In genomic region chr9:65146001-65146400, GRCm38 (mm10) we compare ENCODE assay signal across 21 mouse cellular contexts. TPM values are rescaled to one million over a fixed set of nuclear protein-coding genes. Genes with fewer than 3 reads are reported as not detected.
DNase-seq lines count a peak whose midpoint lies in the region; ATAC-seq lines count a peak whose summit lies in the region.
"Had no signal": no experiment of that assay in that cellular context is flagged by ENCODE, and none has a peak within 500 bp of the region (broad histone marks: within the 10 kb centered on the region; RNA-seq: fewer than 3 reads in every experiment).

No protein-coding gene starts in this region.

- no peak for DNase-seq in forebrain, embryonic 11.5 days (ENCODE audit: low spot score)
- DNase-seq in mesoderm, embryonic 11.5 days (ENCODE audit: low read depth, low spot score): peak; percentile 57
- DNase-seq in retina, postnatal 1 day: no peak
- no peak for DNase-seq in urinary bladder, postnatal 36 days (ENCODE audit: low spot score in 2 of 2)
- DNase-seq: adrenal gland, postnatal 25 days; cerebellum, adult 11 months; gastrocnemius, postnatal 14 days; heart, adult 2 months; heart, postnatal 36 days; liver, postnatal 0 days; lung, postnatal 14 days; right cerebral cortex, postnatal 14 days; spleen, adult 18-20 months; thymus, postnatal 25 days had no signal

- peaks cover 35% of the 10 kb centered on the region for H3K4me1 ChIP-seq in forebrain, embryonic 15.5 days
- H3K4me1 ChIP-seq in forebrain, embryonic 11.5 days (replicated peaks; ENCODE audit: control insufficient read depth, insufficient read depth, low read length): peaks cover 16% of the 10 kb centered on the region; the same call in 1 of the 2 replicates
- peaks cover 72% of the 10 kb centered on the region for H3K4me1 ChIP-seq in hindbrain, embryonic 12.5 days
- H3K4me1 ChIP-seq in neural tube, embryonic 14.5 days (ENCODE audit: control insufficient read depth, insufficient read depth, low read length): peaks cover 23% of the 10 kb centered on the region

- no peak overlapping the region for H3K4me3 ChIP-seq in forebrain, embryonic 15.5 days
- no peak overlapping the region for H3K4me3 ChIP-seq in forebrain, embryonic 11.5 days (ENCODE audit: low read depth, low read length)
- no peak overlapping the region for H3K4me3 ChIP-seq in hindbrain, embryonic 12.5 days
- H3K4me3 ChIP-seq in neural tube, embryonic 14.5 days (ENCODE audit: low read depth, low read length): no peak overlapping the region
- H3K4me3 ChIP-seq: embryonic facial prominence, embryonic 13.5 days; heart, adult 2 months; intestine, embryonic 15.5 days had no signal

- H3K9ac ChIP-seq in forebrain, embryonic 15.5 days (replicated peaks): no peak overlapping the region
- H3K9ac ChIP-seq in forebrain, embryonic 11.5 days (ENCODE audit: low read length): no peak overlapping the region
- H3K9ac ChIP-seq in hindbrain, embryonic 12.5 days: 0 out of 2 replicates have a peak overlapping the region, but pooled peaks have one; percentile 25
- no peak overlapping the region for H3K9ac ChIP-seq in neural tube, embryonic 14.5 days (replicated peaks; ENCODE audit: low read depth, low read length)
- H3K9ac ChIP-seq: embryonic facial prominence, embryonic 13.5 days; intestine, embryonic 15.5 days; liver, postnatal 0 days had no signal

- 61% methylated on average over 5 of the region's 5 CpGs for WGBS in forebrain, embryonic 15.5 days
- 50% methylated on average over 5 of the region's 5 CpGs for WGBS in forebrain, embryonic 11.5 days
- 28% methylated on average over 5 of the region's 5 CpGs for WGBS in hindbrain, embryonic 12.5 days
- 23% methylated on average over 5 of the region's 5 CpGs for WGBS in neural tube, embryonic 14.5 days

- H3K36me3 ChIP-seq in forebrain, embryonic 15.5 days: peaks cover 21% of the 10 kb centered on the region
- H3K36me3 ChIP-seq in forebrain, embryonic 11.5 days (ENCODE audit: control insufficient read depth, insufficient read depth, low read length): peaks cover 22% of the 10 kb centered on the region
- peaks cover 49% of the 10 kb centered on the region for H3K36me3 ChIP-seq in hindbrain, embryonic 12.5 days
- peaks cover 12% of the 10 kb centered on the region; the same call in 1 of the 2 replicates for H3K36me3 ChIP-seq in neural tube, embryonic 14.5 days (ENCODE audit: control insufficient read depth, insufficient read depth, low read length)
- H3K36me3 ChIP-seq: intestine, embryonic 15.5 days had no signal

- H3K4me2 ChIP-seq in forebrain, embryonic 15.5 days (replicated peaks): no peak overlapping the region
- no peak overlapping the region for H3K4me2 ChIP-seq in forebrain, embryonic 11.5 days (ENCODE audit: low read depth, low read length, severe bottlenecking)
- H3K4me2 ChIP-seq in hindbrain, embryonic 12.5 days (replicated peaks): peak overlapping the region; percentile 21
- no peak overlapping the region for H3K4me2 ChIP-seq in neural tube, embryonic 14.5 days (ENCODE audit: low read depth, low read length)
- H3K4me2 ChIP-seq: embryonic facial prominence, embryonic 13.5 days; intestine, embryonic 15.5 days had no signal

- peak overlapping the region; percentile 26; the same call in 1 of the 2 replicates for H3K27ac ChIP-seq in forebrain, embryonic 15.5 days (replicated peaks)
- no peak overlapping the region for H3K27ac ChIP-seq in forebrain, embryonic 11.5 days (ENCODE audit: low read depth, low read length)
- peak overlapping the region; percentile 49 for H3K27ac ChIP-seq in hindbrain, embryonic 12.5 days
- H3K27ac ChIP-seq in neural tube, embryonic 14.5 days (ENCODE audit: low read depth, low read length): peak overlapping the region; percentile 29; the same call in 1 of the 2 replicates
- H3K27ac ChIP-seq: embryonic facial prominence, embryonic 13.5 days; heart, adult 2 months; intestine, embryonic 15.5 days had no signal

- no peaks in the 10 kb centered on the region for H3K27me3 ChIP-seq in forebrain, embryonic 15.5 days
- no peaks in the 10 kb centered on the region for H3K27me3 ChIP-seq in forebrain, embryonic 11.5 days (ENCODE audit: control insufficient read depth, insufficient read depth, low read length)
- H3K27me3 ChIP-seq in hindbrain, embryonic 12.5 days: no peaks in the 10 kb centered on the region
- H3K27me3 ChIP-seq in neural tube, embryonic 14.5 days (ENCODE audit: control insufficient read depth, insufficient read depth, low read length): no peaks in the 10 kb centered on the region
- H3K27me3 ChIP-seq: embryonic facial prominence, embryonic 13.5 days; intestine, embryonic 15.5 days had no signal

- H3K9me3 ChIP-seq in forebrain, embryonic 15.5 days: no peaks in the 10 kb centered on the region
- H3K9me3 ChIP-seq in forebrain, embryonic 11.5 days (ENCODE audit: control insufficient read depth, low read length): no peaks in the 10 kb centered on the region
- H3K9me3 ChIP-seq in hindbrain, embryonic 12.5 days (replicated peaks): no peaks in the 10 kb centered on the region
- no peaks in the 10 kb centered on the region for H3K9me3 ChIP-seq in neural tube, embryonic 14.5 days (ENCODE audit: control insufficient read depth, low read length)
- H3K9me3 ChIP-seq: embryonic facial prominence, embryonic 13.5 days; intestine, embryonic 15.5 days had no signal

- ATAC-seq in forebrain, embryonic 15.5 days (replicated peaks): no peak
- no peak for ATAC-seq in forebrain, embryonic 11.5 days (replicated peaks; ENCODE audit: low FRiP score)
- ATAC-seq in hindbrain, embryonic 12.5 days (ENCODE audit: low FRiP score): no peak
- peak; percentile 19; the same call in 1 of the 2 replicates for ATAC-seq in neural tube, embryonic 14.5 days (ENCODE audit: low read depth)
- ATAC-seq: intestine, embryonic 15.5 days; liver, postnatal 0 days had no signal

RNA-seq across cellular contexts. Expression of gene Igdcc3, which starts 5.0 kb away (rescaled TPM):
- 9.6 and 9.8 TPM in 2 replicates for polyA plus RNA-seq in forebrain, embryonic 15.5 days (2015; fragmentation: Nextera tagmentation; extraction: Ambion mirVana)
- 81.2 and 83.8 TPM in 2 replicates for polyA plus RNA-seq in forebrain, embryonic 11.5 days (2014; fragmentation: Nextera tagmentation; extraction: Ambion mirVana)
- polyA plus RNA-seq in hindbrain, embryonic 12.5 days (2016; fragmentation: Nextera tagmentation; extraction: Ambion mirVana): 30.9 and 34.4 TPM in 2 replicates
- polyA plus RNA-seq in neural tube, embryonic 14.5 days (2014; fragmentation: Nextera tagmentation; extraction: Ambion mirVana): 9.9 and 10.1 TPM in 2 replicates
- polyA plus RNA-seq: large intestine, adult 2 months; liver, adult 2 months; liver, postnatal 0 days had no signal

RNA-seq across cellular contexts. Expression of gene Igdcc4, which starts 44.7 kb away (rescaled TPM):
- 13.0 and 14.6 TPM in 2 replicates for polyA plus RNA-seq in forebrain, embryonic 15.5 days (2015; fragmentation: Nextera tagmentation; extraction: Ambion mirVana)
- polyA plus RNA-seq in forebrain, embryonic 11.5 days (2014; fragmentation: Nextera tagmentation; extraction: Ambion mirVana): 14.9 and 15.8 TPM in 2 replicates
- 14.5 and 17.0 TPM in 2 replicates for polyA plus RNA-seq in hindbrain, embryonic 12.5 days (2016; fragmentation: Nextera tagmentation; extraction: Ambion mirVana)
- polyA plus RNA-seq in neural tube, embryonic 14.5 days (2014; fragmentation: Nextera tagmentation; extraction: Ambion mirVana): 15.6 and 19.4 TPM in 2 replicates

RNA-seq across cellular contexts. Expression of gene Parp16, which starts 49.2 kb away (rescaled TPM):
- 4.9 and 5.1 TPM in 2 replicates for polyA plus RNA-seq in forebrain, embryonic 15.5 days (2015; fragmentation: Nextera tagmentation; extraction: Ambion mirVana)
- polyA plus RNA-seq in forebrain, embryonic 11.5 days (2014; fragmentation: Nextera tagmentation; extraction: Ambion mirVana): 5.4 and 6.6 TPM in 2 replicates
- polyA plus RNA-seq in hindbrain, embryonic 12.5 days (2016; fragmentation: Nextera tagmentation; extraction: Ambion mirVana): 5.8 and 6.4 TPM in 2 replicates
- polyA plus RNA-seq in neural tube, embryonic 14.5 days (2014; fragmentation: Nextera tagmentation; extraction: Ambion mirVana): 5.3 and 6.7 TPM in 2 replicates
